Mouse (Mus musculus): ENCODE results near the gene Vkorc1. TPM values are rescaled to one million over a fixed set of nuclear protein-coding genes. Genes with fewer than 3 reads are reported as not detected.

Gene Vkorc1
- polyA plus RNA-seq, 1 experiment, result 13.6 TPM

- TF ChIP-seq GATA1 (IDR thresholded peaks at IDR 0.05; ENCODE audit: low read length), result no peak
Measured at GRCm38 (mm10) chr7:127896384-127896783, 967 bp upstream of the Vkorc1 start.

GRCm38 (mm10) chr7:127894480-127894879, 937 bp downstream of the Vkorc1 start:
- no peak for TF ChIP-seq GATA1 (IDR thresholded peaks at IDR 0.05; ENCODE audit: low read length)

- no peak for TF ChIP-seq GATA1 (IDR thresholded peaks at IDR 0.05; ENCODE audit: low read length)
Measured at GRCm38 (mm10) chr7:127890798-127891197, 4.6 kb downstream of the Vkorc1 start, which contains the start of gene Prss53. Prss53 (minus strand) TSS chr7:127890970.

- TF ChIP-seq GATA1 (IDR thresholded peaks at IDR 0.05; ENCODE audit: low read length), result no peak
Measured at GRCm38 (mm10) chr7:127888821-127889220, 6.6 kb downstream of the Vkorc1 start.

- no peak for TF ChIP-seq GATA1 (IDR thresholded peaks at IDR 0.05; ENCODE audit: low read length)
Measured at GRCm38 (mm10) chr7:127887781-127888180, 7.6 kb downstream of the Vkorc1 start.

GRCm38 (mm10) chr7:127887191-127887590, 8.2 kb downstream of the Vkorc1 start:
- no peak for TF ChIP-seq GATA1 (IDR thresholded peaks at IDR 0.05; ENCODE audit: low read length)

- TF ChIP-seq GATA1 (IDR thresholded peaks at IDR 0.05; ENCODE audit: low read length), result no peak
Measured at GRCm38 (mm10) chr7:127886551-127886950, 8.9 kb downstream of the Vkorc1 start.

- no peak for TF ChIP-seq GATA1 (IDR thresholded peaks at IDR 0.05; ENCODE audit: low read length)
Measured at GRCm38 (mm10) chr7:127885951-127886350, 9.5 kb downstream of the Vkorc1 start.

GRCm38 (mm10) chr7:127880431-127880830, 15.0 kb downstream of the Vkorc1 start:
- no peak for TF ChIP-seq GATA1 (IDR thresholded peaks at IDR 0.05; ENCODE audit: low read length)

GRCm38 (mm10) chr7:127879301-127879700, 16.1 kb downstream of the Vkorc1 start:
- TF ChIP-seq GATA1 (IDR thresholded peaks at IDR 0.05; ENCODE audit: low read length), result no peak

GRCm38 (mm10) chr7:127876467-127877348, 18.7 kb downstream of the Vkorc1 start, which contains the start of gene Zfp668:
Zfp668 (minus strand) TSS chr7:127876828.
- no peak for TF ChIP-seq GATA1 (IDR thresholded peaks at IDR 0.05; ENCODE audit: low read length)

- TF ChIP-seq GATA1 (IDR thresholded peaks at IDR 0.05; ENCODE audit: low read length), result no peak
Measured at GRCm38 (mm10) chr7:127876041-127876466, 19.4 kb downstream of the Vkorc1 start, which contains the start of gene Zfp646. Zfp646 (plus strand) TSS chr7:127876221.

- TF ChIP-seq GATA1 (IDR thresholded peaks at IDR 0.05; ENCODE audit: low read length), result no peak
Measured at GRCm38 (mm10) chr7:127875627-127876001, 19.8 kb downstream of the Vkorc1 start.

GRCm38 (mm10) chr7:127874812-127875626, 20.4 kb downstream of the Vkorc1 start:
- TF ChIP-seq GATA1 (IDR thresholded peaks at IDR 0.05; ENCODE audit: low read length), result no peak

GRCm38 (mm10) chr7:127870136-127870821, 25.1 kb downstream of the Vkorc1 start:
- no peak for TF ChIP-seq GATA1 (IDR thresholded peaks at IDR 0.05; ENCODE audit: low read length)
